Mouse (Mus musculus): Measurements from ENCODE around the gene Chd2. TPM values are rescaled to one million over a fixed set of nuclear protein-coding genes. Genes with fewer than 3 reads are reported as not detected.
A peak's percentile ranks its signal among the peaks of the same experiment; 100 is the strongest.

Chd2 gene
- polyA plus RNA-seq, 1 experiment: 88.1 TPM

DNA sequence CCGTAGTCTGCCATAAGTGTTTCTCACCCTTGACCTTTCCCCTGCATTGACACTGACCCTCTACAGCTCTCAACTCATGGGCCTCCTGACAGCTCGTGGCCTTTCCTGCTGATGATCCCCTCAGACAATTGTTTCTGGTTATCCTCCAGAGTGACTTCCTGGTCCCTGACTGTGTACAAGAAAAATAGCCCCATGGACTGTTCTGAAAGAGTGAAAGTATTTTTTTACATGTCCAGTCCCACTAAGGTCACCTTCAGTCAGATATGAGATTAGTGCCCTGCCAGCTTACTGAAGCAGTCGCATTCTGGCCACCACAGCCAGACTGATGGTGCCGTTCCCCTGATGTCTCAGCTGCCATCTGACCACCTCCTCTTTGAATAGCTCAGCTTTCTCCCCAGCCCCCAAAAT lies 26.1 kb upstream of the Chd2 start:
- no peak overlapping the region for H3K4me3 ChIP-seq (ENCODE audit: control insufficient read depth, insufficient read depth, low read length)
- no peak for TF ChIP-seq CTCF (IDR thresholded peaks at IDR 0.05; ENCODE audit: borderline replicate concordance, control insufficient read depth, extremely low read depth, insufficient read depth, low read length, poor library complexity)
- TF ChIP-seq POLR2A (IDR thresholded peaks at IDR 0.05; ENCODE audit: control insufficient read depth, extremely low read depth, insufficient read depth, low read length, poor library complexity): no peak
- WGBS: 96% methylated on average over 4 of the region's 4 CpGs
- no peak overlapping the region for H3K27ac ChIP-seq (ENCODE audit: control insufficient read depth, insufficient read depth, low read length)
- peaks cover 10% of the 10 kb centered on the region for H3K4me1 ChIP-seq (replicated peaks; ENCODE audit: control insufficient read depth, insufficient read depth, low read length)
- DNase-seq: peak; percentile 1
- H3K36me3 ChIP-seq (ENCODE audit: control insufficient read depth, insufficient read depth, low read length): no peaks in the 10 kb centered on the region
- no peaks in the 10 kb centered on the region for H3K27me3 ChIP-seq (ENCODE audit: control insufficient read depth, insufficient read depth, low read length)

DNA sequence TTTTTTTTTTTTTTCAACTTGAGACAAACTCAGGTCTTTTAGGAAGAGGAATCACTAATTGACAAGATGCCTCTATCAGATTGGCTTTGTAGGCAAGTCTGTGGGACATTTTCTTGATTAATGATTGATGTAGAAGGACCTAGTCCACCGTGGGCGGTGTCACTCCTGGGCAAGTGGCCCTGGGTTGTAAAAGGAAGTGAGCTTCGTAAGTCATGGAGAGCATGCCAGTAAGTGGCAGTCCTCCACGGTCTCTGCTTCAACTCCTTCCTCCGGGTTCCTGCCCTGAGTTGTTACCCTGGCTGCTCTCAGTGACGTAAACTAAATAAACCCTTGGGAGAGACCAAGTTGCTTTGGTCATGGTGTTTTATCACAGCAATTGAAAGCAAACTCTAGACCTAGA lies 22.5 kb upstream of the Chd2 start:
- Histone ChIP-seq H3K27me3 (ENCODE audit: control insufficient read depth, insufficient read depth, low read length) (no peaks in the 10 kb centered on the region), H3K27ac (ENCODE audit: control insufficient read depth, insufficient read depth, low read length) (no peak overlapping the region), H3K4me1 (replicated peaks; ENCODE audit: control insufficient read depth, insufficient read depth, low read length) (peaks cover 7% of the 10 kb centered on the region), H3K4me3 (ENCODE audit: control insufficient read depth, insufficient read depth, low read length) (no peak overlapping the region), H3K36me3 (ENCODE audit: control insufficient read depth, insufficient read depth, low read length) (no peaks in the 10 kb centered on the region)
- no peak for DNase-seq
- TF ChIP-seq CTCF (IDR thresholded peaks at IDR 0.05; ENCODE audit: borderline replicate concordance, control insufficient read depth, extremely low read depth, insufficient read depth, low read length, poor library complexity): no peak
- TF ChIP-seq POLR2A (IDR thresholded peaks at IDR 0.05; ENCODE audit: control insufficient read depth, extremely low read depth, insufficient read depth, low read length, poor library complexity): no peak
- WGBS: 96% methylated on average over 6 of the region's 6 CpGs

DNA sequence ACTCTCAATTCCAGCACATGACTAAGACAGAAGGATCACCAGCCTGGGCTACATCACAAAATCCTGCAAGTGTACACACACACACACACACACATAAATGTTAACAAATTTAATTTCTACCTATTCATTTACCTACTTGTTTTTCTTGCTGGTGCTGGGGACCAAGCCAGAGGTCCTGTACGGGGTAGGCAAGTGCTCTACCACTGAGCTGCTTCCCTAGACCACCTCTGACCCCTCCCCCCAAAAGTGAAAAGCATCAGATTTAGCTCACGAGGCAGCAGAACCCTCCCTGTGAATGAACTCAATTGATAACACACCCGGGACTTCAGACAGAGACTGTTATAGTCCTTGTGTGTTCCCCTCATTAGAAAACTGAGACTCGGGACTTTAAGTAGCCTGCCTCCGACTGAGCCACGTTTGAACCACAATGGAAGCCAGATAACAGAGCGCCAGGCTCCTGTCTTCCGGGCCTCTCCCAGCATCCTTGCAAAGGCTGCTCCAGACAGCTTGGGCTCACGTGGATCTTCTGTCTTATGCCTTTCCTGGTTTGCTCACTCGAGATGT lies 19.9 kb upstream of the Chd2 start:
- Histone ChIP-seq H3K27me3 (ENCODE audit: control insufficient read depth, insufficient read depth, low read length) (no peaks in the 10 kb centered on the region), H3K36me3 (ENCODE audit: control insufficient read depth, insufficient read depth, low read length) (no peaks in the 10 kb centered on the region), H3K4me3 (ENCODE audit: control insufficient read depth, insufficient read depth, low read length) (no peak overlapping the region), H3K27ac (ENCODE audit: control insufficient read depth, insufficient read depth, low read length) (no peak overlapping the region), H3K4me1 (replicated peaks; ENCODE audit: control insufficient read depth, insufficient read depth, low read length) (peaks cover 5% of the 10 kb centered on the region; the same call in 1 of the 2 replicates)
- no peak for DNase-seq
- no peak for TF ChIP-seq POLR2A (IDR thresholded peaks at IDR 0.05; ENCODE audit: control insufficient read depth, extremely low read depth, insufficient read depth, low read length, poor library complexity)
- no peak for TF ChIP-seq CTCF (IDR thresholded peaks at IDR 0.05; ENCODE audit: borderline replicate concordance, control insufficient read depth, extremely low read depth, insufficient read depth, low read length, poor library complexity)
- 96% methylated on average over 10 of the region's 10 CpGs for WGBS

DNA sequence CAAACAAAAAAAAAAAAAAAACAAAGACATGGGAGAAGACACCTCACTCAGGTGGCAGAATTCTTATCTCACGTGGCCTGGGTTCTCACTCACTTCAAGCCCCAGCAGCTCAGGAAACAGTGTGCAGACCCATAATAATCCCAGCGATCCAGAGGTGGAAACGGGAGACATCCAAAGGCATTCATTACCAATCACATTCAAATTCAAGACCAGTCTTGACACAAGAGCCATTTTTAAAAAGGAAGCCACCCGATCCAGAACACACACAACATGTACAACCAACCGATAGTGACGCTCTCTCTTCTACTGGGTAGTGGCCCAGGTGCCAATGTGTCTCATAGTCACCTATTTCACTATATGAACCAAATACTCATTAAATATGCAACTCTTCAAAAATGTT lies 19.2 kb upstream of the Chd2 start:
- Histone ChIP-seq H3K27ac (ENCODE audit: control insufficient read depth, insufficient read depth, low read length) (no peak overlapping the region), H3K36me3 (ENCODE audit: control insufficient read depth, insufficient read depth, low read length) (no peaks in the 10 kb centered on the region), H3K4me1 (replicated peaks; ENCODE audit: control insufficient read depth, insufficient read depth, low read length) (peaks cover 4% of the 10 kb centered on the region; the same call in 1 of the 2 replicates), H3K27me3 (ENCODE audit: control insufficient read depth, insufficient read depth, low read length) (no peaks in the 10 kb centered on the region), H3K4me3 (ENCODE audit: control insufficient read depth, insufficient read depth, low read length) (no peak overlapping the region)
- no peak for TF ChIP-seq POLR2A (IDR thresholded peaks at IDR 0.05; ENCODE audit: control insufficient read depth, extremely low read depth, insufficient read depth, low read length, poor library complexity)
- TF ChIP-seq CTCF (IDR thresholded peaks at IDR 0.05; ENCODE audit: borderline replicate concordance, control insufficient read depth, extremely low read depth, insufficient read depth, low read length, poor library complexity): no peak
- no peak for DNase-seq
- 98% methylated on average over 6 of the region's 6 CpGs for WGBS

DNA sequence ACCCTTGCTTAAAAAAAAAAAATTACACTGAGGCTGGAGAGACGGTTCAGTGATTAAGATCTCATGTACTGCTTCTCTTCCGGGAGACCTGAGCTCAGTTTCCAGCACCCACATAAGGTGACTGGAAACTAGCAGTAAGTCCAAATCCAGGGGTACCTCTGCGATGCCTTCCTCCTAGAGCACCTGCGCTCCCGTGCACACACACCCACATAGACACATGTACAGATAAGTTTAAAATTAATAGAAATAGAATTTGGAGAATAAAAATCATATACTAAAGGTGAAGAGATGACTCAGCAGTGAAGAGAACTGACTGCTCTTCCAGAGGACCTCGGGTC lies 18.2 kb upstream of the Chd2 start:
- Histone ChIP-seq H3K4me3 (ENCODE audit: control insufficient read depth, insufficient read depth, low read length) (no peak overlapping the region), H3K36me3 (ENCODE audit: control insufficient read depth, insufficient read depth, low read length) (no peaks in the 10 kb centered on the region), H3K4me1 (replicated peaks; ENCODE audit: control insufficient read depth, insufficient read depth, low read length) (peaks cover 3% of the 10 kb centered on the region; the same call in 1 of the 2 replicates), H3K27me3 (ENCODE audit: control insufficient read depth, insufficient read depth, low read length) (no peaks in the 10 kb centered on the region), H3K27ac (ENCODE audit: control insufficient read depth, insufficient read depth, low read length) (no peak overlapping the region)
- WGBS: 79% methylated on average over 6 of the region's 6 CpGs
- TF ChIP-seq POLR2A (IDR thresholded peaks at IDR 0.05; ENCODE audit: control insufficient read depth, extremely low read depth, insufficient read depth, low read length, poor library complexity) (no peak), CTCF (IDR thresholded peaks at IDR 0.05; ENCODE audit: borderline replicate concordance, control insufficient read depth, extremely low read depth, insufficient read depth, low read length, poor library complexity) (no peak)
- DNase-seq: no peak

DNA sequence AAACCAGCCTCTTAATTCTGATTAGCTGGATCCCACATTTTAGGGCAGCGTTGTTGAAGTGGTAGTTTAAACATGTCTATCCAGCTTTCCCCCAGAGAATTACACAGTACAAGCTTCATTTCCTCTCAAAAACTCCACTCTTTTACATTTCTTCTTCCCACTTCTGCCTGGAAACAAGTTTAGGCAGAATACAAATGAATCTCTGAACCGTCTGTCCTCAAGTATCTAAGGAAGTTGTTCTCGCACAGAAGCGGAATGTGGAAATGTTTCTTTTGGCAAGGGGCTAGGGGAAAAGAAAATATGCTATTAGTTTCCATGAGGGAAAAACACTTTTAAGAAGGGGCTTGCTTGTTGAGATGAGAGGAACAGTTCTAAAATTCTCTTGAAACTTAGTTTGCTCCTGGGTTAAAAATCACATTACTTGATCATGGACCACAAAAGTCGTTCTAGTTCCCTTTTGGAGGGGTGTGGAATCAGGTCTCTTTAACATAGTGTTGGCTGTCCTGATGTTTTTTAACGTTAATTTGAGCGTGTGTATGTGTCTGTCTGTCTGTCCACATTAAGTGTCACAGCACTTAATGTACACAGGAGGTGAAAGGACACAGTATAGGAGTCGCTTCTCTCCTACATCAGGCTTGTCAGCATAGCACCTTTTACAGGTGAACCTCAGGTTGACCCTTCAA lies 17.7 kb upstream of the Chd2 start:
- Histone ChIP-seq H3K27ac (ENCODE audit: control insufficient read depth, insufficient read depth, low read length) (peak overlapping the region; percentile 73; the same call in 1 of the 2 replicates), H3K4me1 (replicated peaks; ENCODE audit: control insufficient read depth, insufficient read depth, low read length) (peaks cover 3% of the 10 kb centered on the region; the same call in 1 of the 2 replicates), H3K36me3 (ENCODE audit: control insufficient read depth, insufficient read depth, low read length) (no peaks in the 10 kb centered on the region), H3K4me3 (ENCODE audit: control insufficient read depth, insufficient read depth, low read length) (no peak overlapping the region), H3K27me3 (ENCODE audit: control insufficient read depth, insufficient read depth, low read length) (no peaks in the 10 kb centered on the region)
- TF ChIP-seq POLR2A (IDR thresholded peaks at IDR 0.05; ENCODE audit: control insufficient read depth, extremely low read depth, insufficient read depth, low read length, poor library complexity): no peak
- TF ChIP-seq CTCF (IDR thresholded peaks at IDR 0.05; ENCODE audit: borderline replicate concordance, control insufficient read depth, extremely low read depth, insufficient read depth, low read length, poor library complexity): no peak
- 13% methylated on average over 8 of the region's 8 CpGs for WGBS
- DNase-seq: no peak
